Mouse (Mus musculus): ENCODE results near the gene Sult1b1.

- no peak for TF ChIP-seq CTCF (IDR thresholded peaks at IDR 0.05; ENCODE audit: extremely low read depth, insufficient read depth, insufficient read length, insufficient replicate concordance)
- no peak for TF ChIP-seq POLR2A (IDR thresholded peaks at IDR 0.05; ENCODE audit: low read depth, low read length)
These were observed 35.5 kb upstream of the Sult1b1 start for GRCm38 (mm10) chr5:87573490-87573889.
